Mouse (Mus musculus) liver, postnatal 0 days (tissue): ENCODE results near the gene Selenom. TPM values are rescaled to one million over a fixed set of nuclear protein-coding genes. Genes with fewer than 3 reads are reported as not detected.

Source experiments
- ATAC-seq: fragments of 200-750 bp; cut with Nextera tagmentation; 2 replicates; pipeline ENCODE4 v1.8.0; 2017; ENCODE audit warnings: mild to moderate bottlenecking, moderate library complexity
- DNase-seq: peaks from one replicate; pipeline ENCODE4 v3.0.0-alpha.2; 2016
- H3K27ac ChIP-seq: fragments of 300-500 bp; sonication (generic); 2 replicates; pipeline ENCODE4 v1.5.1; 2014; ENCODE audit warnings: antibody characterized with exemption, moderate library complexity, mild to moderate bottlenecking, low read depth
- H3K27me3 ChIP-seq: fragments of 300-500 bp; sonication (generic); 2 replicates; pipeline ENCODE4 v1.6.1; 2014; ENCODE audit warnings: low read length, control low read depth, mixed read lengths; ENCODE audit not compliant: insufficient read depth
- H3K36me3 ChIP-seq: fragments of 300-500 bp; sonication (generic); replicated peaks from 2 replicates; pipeline ENCODE4 v1.6.1; 2014; ENCODE audit warnings: mild to moderate bottlenecking, control low read depth, low read length, moderate library complexity, mixed read lengths; ENCODE audit not compliant: insufficient read depth
- H3K4me1 ChIP-seq: fragments of 300-500 bp; sonication (generic); 2 replicates; pipeline ENCODE4 v1.6.1; 2014; ENCODE audit warnings: antibody characterized with exemption, mild to moderate bottlenecking, control low read depth; ENCODE audit not compliant: insufficient read depth
- H3K4me2 ChIP-seq: fragments of 300-500 bp; sonication (generic); 2 replicates; pipeline ENCODE4 v1.6.1; 2014; ENCODE audit warnings: low read depth, mild to moderate bottlenecking, low read length, moderate library complexity, mixed read lengths
- H3K4me3 ChIP-seq: fragments of 300-500 bp; sonication (generic); 2 replicates; pipeline ENCODE4 v1.5.1; 2014; ENCODE audit warnings: low read depth, low read length
- H3K9ac ChIP-seq: fragments of 300-500 bp; sonication (generic); replicated peaks from 2 replicates; pipeline ENCODE4 v1.6.1; 2014; ENCODE audit warnings: mild to moderate bottlenecking, moderate library complexity
- H3K9me3 ChIP-seq: fragments of 300-500 bp; sonication (generic); 2 replicates; pipeline ENCODE4 v1.6.1; 2016; ENCODE audit warnings: mild to moderate bottlenecking, control low read depth, low read length, mixed read lengths
- CTCF ChIP-seq: sonication (generic); IDR thresholded peaks from 2 replicates; pipeline ENCODE4 v1.5.1; 2016; ENCODE audit warnings: antibody characterized with exemption, low read depth
- EP300 ChIP-seq: IDR thresholded peaks from 2 replicates; pipeline ENCODE4 v1.6.1; 2016; ENCODE audit warnings: antibody characterized with exemption, low read depth, mild to moderate bottlenecking
- WGBS: fragments of 180-500 bp; shearing (Covaris S2); extraction: QIAGEN DNeasy Blood & Tissue Kit; methylation state at CpG from one replicate; pipeline ENCODE4 v1.1.7; 2014; ENCODE audit not compliant: insufficient replicate concordance; 5-methylcytosine and 5-hydroxymethylcytosine counted together
- polyA plus RNA-seq: library from polyadenylated mRNA; unstranded; fragments of >200 nt; fragmentation: Nextera tagmentation; extraction: Ambion mirVana; gene quantifications from 2 replicates; pipeline ENCODE4 v1.2.1, GENCODE M21; 2015

Gene Selenom
- polyA plus RNA-seq, 1 experiment from 2014 or later: 9.9 TPM

DNA sequence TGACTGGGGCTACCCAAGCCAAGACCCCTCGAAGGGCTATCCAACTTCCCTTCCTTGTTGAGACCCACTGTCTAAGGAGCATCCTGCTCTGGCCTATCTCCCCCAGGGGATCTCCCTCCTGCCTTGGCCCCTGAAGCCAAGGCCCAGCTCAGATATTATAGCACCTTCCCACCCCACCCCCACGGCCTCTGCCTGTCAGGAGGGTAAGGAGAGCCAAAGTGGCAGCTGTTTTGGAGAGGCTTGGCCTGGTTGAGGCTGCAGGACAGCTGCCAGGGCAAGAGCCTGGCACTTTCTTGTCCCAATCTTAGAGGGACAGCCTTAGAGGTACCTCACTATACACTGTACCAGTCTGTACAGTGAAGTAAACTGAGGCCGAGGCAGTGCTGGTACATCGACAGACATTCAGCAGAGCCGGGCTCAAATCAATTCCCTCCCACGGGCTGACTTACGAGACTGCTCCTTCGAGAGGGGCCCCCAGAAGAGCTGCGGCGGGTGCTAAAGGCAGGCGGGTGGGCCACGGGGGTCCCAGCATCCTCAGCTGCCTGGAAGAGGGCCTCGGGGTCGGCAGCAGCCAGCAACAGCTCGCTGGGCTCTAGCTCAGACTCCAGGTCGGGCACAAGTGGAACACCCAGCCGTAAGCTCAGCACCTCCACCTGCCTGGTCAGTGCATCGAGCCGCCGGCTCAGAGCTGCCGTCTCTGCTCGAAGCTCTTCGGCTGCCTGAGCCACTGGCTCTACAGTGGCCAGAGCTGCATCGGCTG, 12.7 kb downstream of the Selenom start:
- Histone ChIP-seq H3K9ac (no peak overlapping the region), H3K4me1 (no peaks in the 10 kb centered on the region), H3K4me2 (no peak overlapping the region), H3K4me3 (no peak overlapping the region), H3K27me3 (no peaks in the 10 kb centered on the region), H3K9me3 (no peaks in the 10 kb centered on the region), H3K36me3 (peaks cover 64% of the 10 kb centered on the region), H3K27ac (no peak overlapping the region)
- WGBS: 88% methylated on average over 22 of the region's 24 CpGs
- no peak for ATAC-seq
- TF ChIP-seq CTCF (no peak), EP300 (no peak)
- no peak for DNase-seq

DNA sequence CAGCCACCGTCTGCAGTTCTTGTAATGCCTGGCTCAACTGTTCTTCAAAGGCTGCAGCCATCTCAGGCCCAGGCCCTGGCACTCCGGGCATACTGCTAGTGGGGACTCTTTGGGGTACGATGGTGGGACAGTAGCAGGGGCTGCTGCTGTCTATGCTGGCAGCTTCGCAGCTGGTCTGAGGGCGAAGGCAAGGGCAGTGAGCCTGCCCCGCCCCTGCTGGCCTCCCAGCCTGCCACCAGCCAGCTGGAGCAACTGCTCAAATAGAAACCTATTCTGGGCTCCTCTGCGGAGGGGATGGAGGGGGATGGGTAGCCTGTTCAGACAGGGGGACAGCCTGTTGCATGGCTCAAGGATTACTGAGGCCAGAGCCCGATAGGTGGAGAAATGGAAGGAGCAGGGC, 13.3 kb downstream of the Selenom start:
- Histone ChIP-seq H3K9me3 (no peaks in the 10 kb centered on the region), H3K27me3 (no peaks in the 10 kb centered on the region), H3K4me2 (no peak overlapping the region), H3K4me1 (no peaks in the 10 kb centered on the region), H3K36me3 (peaks cover 66% of the 10 kb centered on the region), H3K27ac (no peak overlapping the region), H3K4me3 (no peak overlapping the region), H3K9ac (no peak overlapping the region)
- TF ChIP-seq EP300 (no peak), CTCF (no peak)
- ATAC-seq (no peak), DNase-seq (no peak)
- 80% methylated on average over 8 of the region's 8 CpGs for WGBS

DNA sequence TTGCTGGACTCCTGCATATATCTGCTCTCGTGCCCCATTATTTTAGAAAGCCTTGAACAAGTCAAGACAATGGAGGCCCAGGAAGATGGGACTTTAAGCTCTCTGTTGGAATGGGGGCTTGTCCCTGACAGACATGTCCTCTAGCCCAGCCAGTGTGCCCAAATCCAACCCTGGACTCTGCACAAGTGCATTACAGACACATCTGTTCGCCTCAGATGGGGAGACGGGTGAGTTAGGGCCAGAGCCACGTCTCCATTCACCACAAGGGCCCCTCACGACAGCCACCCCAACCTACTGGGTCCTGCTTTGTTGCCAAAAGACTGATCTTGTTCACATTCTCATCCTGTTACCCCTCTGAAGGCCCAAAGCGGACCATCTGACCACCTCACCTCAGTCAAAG, 13.7 kb downstream of the Selenom start:
- DNase-seq (no peak), ATAC-seq (no peak)
- Histone ChIP-seq H3K4me2 (no peak overlapping the region), H3K27ac (no peak overlapping the region), H3K4me1 (no peaks in the 10 kb centered on the region), H3K27me3 (no peaks in the 10 kb centered on the region), H3K4me3 (no peak overlapping the region), H3K36me3 (peaks cover 62% of the 10 kb centered on the region), H3K9ac (no peak overlapping the region), H3K9me3 (no peaks in the 10 kb centered on the region)
- TF ChIP-seq CTCF (no peak), EP300 (no peak)
- WGBS: 84% methylated on average over 6 of the region's 6 CpGs

DNA sequence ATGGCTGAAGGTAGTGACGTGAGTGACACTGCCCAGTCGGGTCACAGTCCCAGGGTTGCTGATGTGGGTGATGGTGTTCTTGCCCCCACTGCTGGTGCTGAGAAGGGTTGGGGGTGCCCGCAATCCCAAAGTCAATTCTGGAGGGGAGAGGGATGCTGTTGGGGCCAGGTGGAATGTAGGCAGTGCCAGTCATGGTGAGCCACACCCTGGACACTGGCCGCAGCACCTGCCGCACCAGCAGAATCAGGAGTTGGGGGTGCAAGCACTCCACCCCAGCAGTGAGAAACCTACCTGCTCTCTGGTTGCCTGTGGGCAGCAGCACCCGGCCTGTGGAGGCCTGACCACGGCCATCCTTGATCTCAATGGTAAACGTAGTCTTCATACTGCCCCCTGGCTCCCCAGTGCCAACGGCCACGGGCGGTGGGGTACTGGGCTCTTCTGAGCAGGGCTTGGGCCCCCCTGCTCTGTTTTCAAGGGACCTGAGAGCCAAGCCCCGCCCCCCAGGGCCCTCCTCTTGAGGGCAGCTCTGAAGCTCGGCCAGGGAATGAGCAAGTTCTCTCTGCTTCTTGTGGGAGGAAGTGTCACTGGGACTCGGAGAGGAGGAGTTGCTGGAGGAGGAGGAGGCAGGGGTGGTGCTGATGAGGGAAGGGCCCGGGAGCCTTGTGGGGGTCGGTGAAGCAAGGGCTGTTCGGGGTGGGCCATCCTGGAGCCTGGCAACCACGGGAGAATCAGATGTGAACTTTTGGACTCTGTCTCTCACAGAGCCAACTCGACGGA, 15.2 kb downstream of the Selenom start:
- Histone ChIP-seq H3K4me3 (no peak overlapping the region), H3K9ac (no peak overlapping the region), H3K36me3 (peaks cover 60% of the 10 kb centered on the region), H3K27me3 (no peaks in the 10 kb centered on the region), H3K4me1 (no peaks in the 10 kb centered on the region), H3K4me2 (no peak overlapping the region), H3K9me3 (no peaks in the 10 kb centered on the region), H3K27ac (no peak overlapping the region)
- DNase-seq: no peak
- ATAC-seq: no peak
- TF ChIP-seq CTCF (no peak), EP300 (no peak)
- 65% methylated on average over 20 of the region's 20 CpGs for WGBS

DNA sequence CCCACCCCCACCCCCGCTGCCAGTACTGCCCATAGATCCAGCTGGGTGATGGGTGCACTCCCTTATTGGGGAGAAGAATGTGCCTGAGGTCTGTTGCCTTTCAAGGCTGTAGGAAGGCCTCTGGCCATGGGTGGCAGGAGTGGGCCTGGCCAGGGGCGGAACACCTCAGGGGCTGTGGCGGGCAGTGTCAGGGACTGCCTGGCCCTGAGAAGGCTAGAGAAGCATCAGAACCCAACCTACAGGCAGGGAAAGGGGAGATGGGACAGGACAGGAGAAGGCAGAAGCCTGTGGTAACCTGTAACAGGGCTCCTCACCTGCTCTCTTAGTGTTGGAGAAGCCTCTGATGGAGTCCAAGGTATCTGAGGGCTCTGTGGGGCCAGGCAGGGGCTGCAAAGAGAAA, 16.2 kb downstream of the Selenom start:
- H3K4me2 ChIP-seq: no peak overlapping the region
- H3K36me3 ChIP-seq: peaks cover 53% of the 10 kb centered on the region
- H3K9ac ChIP-seq: no peak overlapping the region
- TF ChIP-seq CTCF (no peak), EP300 (no peak)
- H3K27ac ChIP-seq: no peak overlapping the region
- H3K27me3 ChIP-seq: no peaks in the 10 kb centered on the region
- H3K4me1 ChIP-seq: peaks cover 8% of the 10 kb centered on the region
- 82% methylated on average over 3 of the region's 3 CpGs for WGBS
- no peak overlapping the region for H3K4me3 ChIP-seq
- ATAC-seq (no peak), DNase-seq (no peak)
- H3K9me3 ChIP-seq: no peaks in the 10 kb centered on the region

DNA sequence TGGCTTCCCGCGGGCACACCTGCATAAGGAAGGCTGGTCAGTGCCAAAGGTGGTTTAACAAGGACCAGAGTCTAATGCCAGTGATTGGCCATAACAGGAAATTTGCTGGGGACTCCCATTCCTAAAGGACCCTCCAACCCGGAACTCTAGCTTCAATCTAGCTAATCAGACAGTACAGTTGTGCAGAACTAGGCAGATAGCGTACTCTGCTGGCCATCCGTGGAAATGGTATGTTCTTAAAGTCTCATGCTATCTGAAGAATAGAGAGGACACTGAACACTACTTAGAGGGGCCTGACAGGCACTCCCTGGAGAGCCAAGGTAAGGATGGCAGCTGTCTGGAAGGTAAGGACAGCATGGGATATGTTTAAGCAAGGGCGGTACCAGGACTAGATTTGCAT, 17.1 kb downstream of the Selenom start:
- peaks cover 15% of the 10 kb centered on the region for H3K4me1 ChIP-seq
- H3K27me3 ChIP-seq: no peaks in the 10 kb centered on the region
- no peak overlapping the region for H3K9ac ChIP-seq
- DNase-seq: no peak
- 80% methylated on average over 6 of the region's 6 CpGs for WGBS
- TF ChIP-seq EP300 (no peak), CTCF (peak; percentile 41)
- H3K9me3 ChIP-seq: no peaks in the 10 kb centered on the region
- no peak overlapping the region for H3K4me3 ChIP-seq
- peaks cover 50% of the 10 kb centered on the region for H3K36me3 ChIP-seq
- H3K27ac ChIP-seq: no peak overlapping the region
- H3K4me2 ChIP-seq: no peak overlapping the region
- ATAC-seq: no peak
